Mouse (Mus musculus): ENCODE measurements at regions not wholly inside any gene's neighbourhood (a gene's known extent, or its start where the extent isn't known, plus 50 kb on each side); places are given as distances from the start of the nearest gene placed in this dataset.
A peak's percentile ranks its signal among the peaks of the same experiment; 100 is the strongest.

GRCm38 (mm10) chr3:29812480-29813240, 730.8 kb downstream of the Egfem1 start:
- TF ChIP-seq POLR2A (IDR thresholded peaks at IDR 0.05; ENCODE audit: low read depth, low read length) (no peak), CTCF (conservative IDR thresholded peaks at IDR 0.05; ENCODE audit: insufficient read depth, insufficient read length, low read depth, low read length) (0 out of 2 replicates have a peak, but pooled peaks have one; percentile 4)

Measured in kidney, adult 2 months (tissue).